Mouse (Mus musculus): ENCODE data around the gene Olfr202.

- TF ChIP-seq CTCF (IDR thresholded peaks at IDR 0.05; ENCODE audit: low read depth) (no peak), EP300 (IDR thresholded peaks at IDR 0.05; ENCODE audit: low read depth) (no peak)
Observed at GRCm38 (mm10) chr16:59298581-59298980, 12.0 kb upstream of the Olfr202 start, which contains the start of gene Olfr203.

Measured in heart, postnatal 0 days (tissue).